Mouse (Mus musculus) urinary bladder, postnatal 10 days (tissue): ENCODE data around the gene 1810009A15Rik.
"Not testable (repeated sequence)": the region's sequence is repeated elsewhere in the genome, so short reads cannot be mapped to it uniquely, and the experiment has no call there.

ENCODE experiments used
- DNase-seq: peaks from one replicate; pipeline ENCODE4 v3.0.0; 2022; ENCODE audit warnings: low spot score

Gene 1810009A15Rik

GRCm38 (mm10) chr19:8875031-8875430, 13.6 kb upstream of the 1810009A15Rik start:
- DNase-seq, result no peak

DNA sequence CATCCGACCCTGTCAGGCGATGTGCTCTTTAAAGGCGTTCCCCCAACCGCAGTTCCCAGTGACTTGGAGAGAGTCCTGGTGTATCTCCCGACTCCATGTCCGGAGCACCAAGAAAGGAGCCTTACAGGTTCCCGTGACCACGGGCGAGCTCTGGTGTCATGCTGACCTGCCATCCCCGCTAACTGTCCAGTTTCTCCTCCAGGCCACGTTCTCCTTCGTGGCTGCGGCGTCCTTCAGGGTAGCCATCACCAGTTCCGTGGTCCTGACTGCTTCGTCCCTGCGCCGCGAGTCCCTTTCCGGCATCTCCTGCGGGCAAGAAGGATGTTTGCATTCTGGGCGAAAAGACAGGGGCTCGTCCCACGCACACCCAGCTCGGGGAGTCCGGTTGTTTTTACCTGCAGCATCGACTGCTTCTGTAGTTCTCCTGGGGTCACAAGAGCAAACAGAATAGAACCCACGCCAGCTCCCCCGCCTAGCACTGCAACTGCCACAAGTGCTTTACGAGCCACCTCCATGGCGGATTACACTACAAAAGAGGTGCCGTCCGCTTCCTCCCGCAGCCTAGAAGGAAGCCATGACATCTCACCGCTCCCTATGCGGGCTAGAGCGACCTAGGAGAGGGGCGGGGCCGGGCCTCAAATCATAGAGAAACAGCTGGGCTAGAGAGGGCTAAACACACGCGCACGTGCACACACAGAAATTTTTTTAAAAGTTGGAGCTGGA, 8.2 kb upstream of the 1810009A15Rik start, which contains the start of gene Uqcc3:
Uqcc3 (minus strand) TSS at position 613 of the 723 bp plus-strand sequence.
- peak; percentile 54 for DNase-seq

DNA sequence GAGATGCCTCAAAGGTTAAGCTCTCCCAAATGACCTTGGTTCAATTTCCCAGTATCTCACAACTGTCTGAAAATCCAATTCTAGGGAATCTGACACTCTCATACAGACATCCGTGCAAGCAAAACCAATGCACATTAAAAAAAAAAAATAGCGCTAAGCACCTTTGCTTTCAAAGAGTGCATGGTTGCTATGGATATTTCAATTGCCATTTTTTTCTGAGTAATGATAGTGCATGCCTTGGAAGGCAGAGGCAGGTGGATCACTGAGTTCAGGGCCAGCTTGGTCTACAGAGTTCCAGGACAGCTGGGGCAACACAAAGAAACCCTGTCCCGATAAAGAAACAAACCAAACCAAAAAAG, 7.6 kb upstream of the 1810009A15Rik start:
- DNase-seq, result no peak

DNA sequence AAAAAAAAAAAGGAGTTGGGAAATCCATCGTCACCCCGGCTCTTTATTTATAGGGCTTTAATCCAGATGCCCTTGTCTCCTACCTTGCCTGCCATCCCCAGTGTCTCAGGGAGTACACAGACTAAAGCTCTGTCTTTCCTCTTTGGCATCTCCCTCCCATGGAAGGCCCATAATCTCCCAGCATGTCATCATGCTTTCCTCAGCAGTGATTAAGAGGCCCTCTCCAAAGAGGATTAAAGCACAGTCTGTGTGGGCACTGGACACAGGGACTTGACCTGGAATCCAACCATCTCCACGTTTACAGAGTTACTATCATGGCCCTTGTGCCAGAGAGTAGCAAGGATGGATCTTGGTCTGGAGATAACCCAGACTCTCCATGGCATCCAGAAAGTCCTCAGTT, 5.0 kb upstream of the 1810009A15Rik start, which contains the start of the genes Lbhd1 and Gm49403:
Lbhd1 (plus strand) TSS at position 117 of the 400 bp plus-strand sequence.
Gm49403 (plus strand) TSS at position 315 of the 400 bp plus-strand sequence.
- DNase-seq, result no peak

DNA sequence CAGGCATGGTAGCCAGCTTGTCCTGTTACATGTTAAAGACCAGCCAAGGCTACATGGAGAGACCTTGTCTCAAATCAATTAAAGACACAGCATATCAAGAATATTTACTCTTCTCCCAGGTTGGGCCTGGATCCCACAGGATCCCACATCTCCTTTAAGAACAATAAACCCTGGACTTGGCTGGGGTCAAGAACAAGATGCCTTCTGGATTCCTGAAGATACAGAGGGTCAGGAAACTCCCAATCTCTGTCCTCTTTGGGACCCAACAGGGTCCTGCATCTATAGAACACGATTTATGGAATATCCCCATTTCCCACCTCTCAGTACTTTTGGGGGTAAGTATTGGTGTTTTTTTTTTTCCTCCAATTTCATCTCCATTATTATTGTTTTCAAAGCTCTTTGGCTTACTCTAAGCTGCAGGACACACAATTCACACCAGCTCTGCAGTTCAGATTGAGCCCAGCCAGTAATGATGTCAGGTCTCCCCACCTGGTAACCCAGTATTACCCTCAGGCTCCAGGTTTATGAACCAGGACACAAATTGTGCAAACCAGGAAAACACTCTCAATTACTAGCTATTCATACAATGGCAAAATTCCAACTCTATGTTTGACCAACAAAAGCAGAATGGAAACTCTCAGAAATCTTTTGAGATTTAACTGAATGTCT, 1.6 kb upstream of the 1810009A15Rik start:
- DNase-seq, result no peak

GRCm38 (mm10) chr19:8887585-8888463, 829 bp upstream of the 1810009A15Rik start:
- no peak for DNase-seq

DNA sequence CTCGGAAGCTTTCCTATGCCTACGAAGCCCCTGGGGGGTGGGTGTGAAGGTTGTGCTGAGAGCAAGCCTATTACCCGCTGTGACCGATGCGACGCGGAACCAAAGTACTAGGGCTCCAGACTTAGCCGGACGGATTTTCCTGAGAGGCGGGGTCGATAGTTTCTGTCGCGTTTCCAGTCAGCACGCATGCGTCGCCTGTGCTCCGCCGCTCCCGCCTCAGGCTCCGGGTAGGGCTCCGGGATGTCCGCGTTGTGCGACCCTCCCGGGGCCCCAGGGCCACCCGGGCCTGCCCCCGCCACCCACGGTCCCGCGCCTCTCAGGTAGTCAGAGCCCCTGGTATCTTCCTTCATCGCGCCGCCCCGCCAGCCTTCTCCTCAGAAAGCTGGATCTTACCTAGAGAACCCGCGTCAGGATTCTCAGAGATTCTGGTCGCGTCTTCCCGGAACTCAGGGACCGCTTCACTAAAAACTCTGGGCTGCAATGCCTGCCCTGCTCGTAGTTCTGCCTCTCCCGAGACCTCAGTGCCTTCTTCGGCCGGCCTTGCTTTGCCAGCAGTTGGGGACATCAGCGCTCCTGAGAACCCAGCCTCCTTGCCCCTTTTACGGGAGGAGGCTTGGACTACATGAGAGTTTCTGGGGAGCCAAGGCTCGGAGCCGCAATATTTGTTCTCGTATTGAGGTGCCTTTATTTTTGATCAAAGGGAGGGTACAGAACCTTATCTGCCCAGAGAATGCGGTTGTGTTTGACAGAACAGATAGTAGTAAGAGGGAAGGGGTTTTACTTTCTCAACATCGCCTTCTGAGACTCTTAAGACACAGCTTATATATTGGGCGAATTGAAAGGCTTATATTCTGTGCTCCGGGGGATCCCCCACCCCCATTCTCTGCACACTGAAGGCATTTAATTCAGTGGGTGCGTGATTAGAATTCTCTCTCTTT, 4.4 kb downstream of the 1810009A15Rik start, which contains the start of gene Ints5:
Ints5 (plus strand) TSS at position 177 of the 938 bp plus-strand sequence.
- DNase-seq, result no peak

DNA sequence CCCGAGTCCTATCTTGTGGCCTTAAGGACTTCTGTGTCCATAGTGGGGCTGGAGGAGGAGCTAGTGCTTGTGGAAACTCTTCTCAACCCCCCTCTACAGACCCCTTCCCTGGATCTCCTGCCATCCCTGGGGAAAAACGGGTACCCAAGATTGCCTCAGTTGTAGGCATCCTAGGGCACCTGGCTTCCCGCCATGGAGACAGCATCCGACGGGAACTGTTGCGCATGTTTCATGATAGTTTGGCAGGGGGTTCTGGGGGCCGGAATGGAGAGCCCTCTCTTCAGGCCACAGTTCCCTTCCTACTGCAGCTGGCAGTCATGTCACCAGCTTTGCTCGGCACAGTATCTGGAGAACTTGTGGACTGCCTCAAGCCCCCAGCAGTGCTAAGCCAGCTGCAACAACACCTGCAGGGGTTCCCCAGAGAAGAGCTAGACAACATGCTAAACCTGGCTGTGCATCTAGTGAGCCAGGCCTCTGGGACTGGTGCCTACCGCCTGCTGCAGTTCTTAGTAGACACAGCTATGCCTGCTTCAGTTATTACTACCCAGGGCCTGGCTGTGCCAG, 6.8 kb downstream of the 1810009A15Rik start:
- no peak for DNase-seq

- not testable (repeated sequence) for DNase-seq
Observed at GRCm38 (mm10) chr19:8896231-8896630, 7.6 kb downstream of the 1810009A15Rik start.

GRCm38 (mm10) chr19:8897211-8897864, 8.7 kb downstream of the 1810009A15Rik start:
- not testable (repeated sequence) for DNase-seq

GRCm38 (mm10) chr19:8897865-8898495, 9.3 kb downstream of the 1810009A15Rik start, which contains the start of gene Ganab:
Gene Ganab, plus strand, starts transcription at chr19:8898071.
- peak; percentile 77 for DNase-seq

- no peak for DNase-seq
Observed at GRCm38 (mm10) chr19:8898576-8898975, 9.9 kb downstream of the 1810009A15Rik start.

DNA sequence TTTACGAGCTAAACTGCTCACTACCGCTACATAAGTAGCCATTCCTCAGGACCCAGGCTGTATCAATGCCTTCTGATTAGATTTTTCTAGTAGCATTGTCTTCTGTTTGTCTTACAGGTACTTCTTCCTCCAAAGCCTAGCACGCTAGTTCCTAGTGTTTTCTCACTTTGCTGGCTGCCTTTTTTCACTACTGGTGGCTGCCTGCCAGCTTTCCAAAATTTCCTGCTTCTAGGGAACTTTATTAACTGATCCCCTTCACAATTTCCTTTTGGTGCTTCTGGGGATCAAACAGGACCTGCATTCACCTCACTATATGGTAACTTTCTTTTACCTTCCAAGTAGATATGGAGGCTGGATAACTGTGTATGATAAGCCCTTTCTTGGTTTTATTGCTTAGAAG, 10.4 kb downstream of the 1810009A15Rik start:
- DNase-seq, result no peak

GRCm38 (mm10) chr19:8903412-8903811, 14.8 kb downstream of the 1810009A15Rik start:
- no peak for DNase-seq

DNA sequence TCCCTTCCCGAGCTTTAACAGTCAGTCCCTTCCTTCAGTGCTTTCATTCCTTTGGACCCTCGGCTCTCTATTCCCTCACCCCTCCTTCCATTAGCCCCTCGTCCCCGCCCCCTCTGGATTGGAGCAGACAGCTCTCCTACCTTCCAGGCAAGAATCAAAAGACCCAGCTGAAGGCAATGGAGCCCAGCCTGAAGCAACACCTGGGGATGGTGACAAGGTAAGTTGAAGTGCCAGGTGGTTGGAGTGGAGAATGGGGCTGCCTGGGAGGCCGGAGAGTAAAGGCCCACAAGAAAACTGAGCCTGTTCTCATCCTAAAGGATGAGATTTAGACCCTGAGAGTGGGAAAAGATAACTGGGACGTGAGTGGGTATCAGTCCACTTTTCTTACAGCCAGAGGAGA, 19.9 kb downstream of the 1810009A15Rik start:
- no peak for DNase-seq

GRCm38 (mm10) chr19:8911810-8912209, 23.2 kb downstream of the 1810009A15Rik start:
- no peak for DNase-seq

GRCm38 (mm10) chr19:8914212-8914611, 25.6 kb downstream of the 1810009A15Rik start:
- no peak for DNase-seq

- DNase-seq, result no peak
Observed at GRCm38 (mm10) chr19:8919000-8919399, 30.3 kb downstream of the 1810009A15Rik start.

DNA sequence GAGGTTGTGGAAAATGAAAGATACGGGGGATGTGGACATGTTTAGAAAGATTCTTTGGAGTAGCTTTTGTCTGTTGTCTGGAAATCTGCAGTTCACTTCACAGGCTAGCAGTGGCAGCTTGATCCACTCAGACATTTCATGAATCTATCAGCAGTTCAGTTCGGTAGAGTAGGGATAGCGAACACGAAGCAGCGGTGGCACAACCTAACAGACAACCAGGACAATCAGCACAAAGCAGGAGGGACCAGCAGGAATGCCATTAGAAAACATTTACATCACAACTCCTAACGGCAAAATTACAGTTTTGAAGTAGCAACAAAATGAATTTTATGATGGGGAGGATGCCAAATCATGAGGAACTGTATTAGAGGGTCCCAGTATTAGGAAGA, 31.0 kb downstream of the 1810009A15Rik start:
- DNase-seq, result no peak
